17 mouse cellular contexts compared by ENCODE assay signal in genomic region chr6:17548786-17549185, GRCm38 (mm10).
A peak's percentile ranks its signal among the peaks of the same experiment; 100 is the strongest.
DNase-seq lines count a peak whose midpoint lies in the region; ATAC-seq and TF ChIP-seq lines count a peak whose summit lies in the region.
"Had no signal": no experiment of that assay in that cellular context is flagged by ENCODE, and none has a peak within 500 bp of the region (broad histone marks: within the 10 kb centered on the region; RNA-seq: fewer than 3 reads in every experiment).

No protein-coding gene starts in this region.

- H3K4me1 ChIP-seq in forebrain, embryonic 14.5 days (ENCODE audit: control insufficient read depth, insufficient read depth, low read length): no peaks in the 10 kb centered on the region
- H3K4me1 ChIP-seq in forebrain, embryonic 12.5 days: no peaks in the 10 kb centered on the region

- no peak overlapping the region for H3K27ac ChIP-seq in forebrain, embryonic 14.5 days (ENCODE audit: low read depth, low read length)
- no peak overlapping the region for H3K27ac ChIP-seq in forebrain, embryonic 12.5 days
- H3K27ac ChIP-seq in layer of hippocampus, adult 2 months: no peak overlapping the region
- H3K27ac ChIP-seq: limb, embryonic 13.5 days had no signal

- no peaks in the 10 kb centered on the region for H3K27me3 ChIP-seq in forebrain, embryonic 14.5 days (replicated peaks; ENCODE audit: control insufficient read depth, insufficient read depth, low read length)
- H3K27me3 ChIP-seq in forebrain, embryonic 12.5 days: no peaks in the 10 kb centered on the region
- H3K27me3 ChIP-seq: CH12.LX; limb, embryonic 13.5 days had no signal

- H3K4me3 ChIP-seq in forebrain, embryonic 14.5 days (ENCODE audit: low read depth, low read length): no peak overlapping the region
- H3K4me3 ChIP-seq in forebrain, embryonic 12.5 days (replicated peaks): no peak overlapping the region
- no peak overlapping the region for H3K4me3 ChIP-seq in layer of hippocampus, adult 2 months
- H3K4me3 ChIP-seq: limb, embryonic 13.5 days had no signal

- ATAC-seq in forebrain, embryonic 14.5 days: no peak
- ATAC-seq in forebrain, embryonic 12.5 days (ENCODE audit: low FRiP score): no peak
- ATAC-seq: forebrain, embryonic 16.5 days had no signal

- H3K9me3 ChIP-seq in forebrain, embryonic 14.5 days (replicated peaks; ENCODE audit: control insufficient read depth, low read length): no peaks in the 10 kb centered on the region
- H3K9me3 ChIP-seq in forebrain, embryonic 12.5 days: no peaks in the 10 kb centered on the region
- H3K9me3 ChIP-seq: limb, embryonic 13.5 days had no signal

- 67% methylated on average over 4 of the region's 4 CpGs for WGBS in forebrain, embryonic 14.5 days
- WGBS in forebrain, embryonic 12.5 days: 90% methylated on average over 4 of the region's 4 CpGs

- no peak overlapping the region for H3K9ac ChIP-seq in forebrain, embryonic 14.5 days (ENCODE audit: low read length)
- H3K9ac ChIP-seq in forebrain, embryonic 12.5 days: no peak overlapping the region
- H3K9ac ChIP-seq: limb, embryonic 13.5 days had no signal

- H3K36me3 ChIP-seq in forebrain, embryonic 14.5 days (ENCODE audit: control insufficient read depth, insufficient read depth, low read length): no peaks in the 10 kb centered on the region
- H3K36me3 ChIP-seq in forebrain, embryonic 12.5 days (replicated peaks): no peaks in the 10 kb centered on the region
- H3K36me3 ChIP-seq: limb, embryonic 13.5 days had no signal

- TF ChIP-seq CTCF in layer of hippocampus, adult 2 months (conservative IDR thresholded peaks at IDR 0.05): no peak

- peak; percentile 49 for DNase-seq in forebrain, embryonic 14.5 days (ENCODE audit: low spot score)
- DNase-seq in layer of hippocampus, adult 11-12 months (ENCODE audit: low spot score): peak; percentile 8
- DNase-seq in layer of hippocampus, adult 2 months (ENCODE audit: low spot score in 2 of 2): no peak
- DNase-seq in lung, postnatal 36 days: peak; percentile 62
- DNase-seq in lung, postnatal 10 days: no peak
- DNase-seq in thymus, postnatal 25 days: no peak
- no peak for DNase-seq in thymus, postnatal 0 days (ENCODE audit: low spot score)
- DNase-seq: adrenal gland, postnatal 10 days; cerebellum, adult 11-12 months; cerebellum, postnatal 36 days; kidney, postnatal 4 days; midbrain, embryonic 14.5 days; spleen, adult 18-20 months had no signal

- H3K4me2 ChIP-seq in forebrain, embryonic 14.5 days (ENCODE audit: low read length): no peak overlapping the region
- H3K4me2 ChIP-seq in forebrain, embryonic 12.5 days: no peak overlapping the region
- H3K4me2 ChIP-seq: limb, embryonic 13.5 days had no signal

Comparison
In these comparisons a context has a peak if more than half of its experiments do, and no peak if none do; other contexts are left out.
1. DNase-seq: peak in forebrain, embryonic 14.5 days (single experiment), layer of hippocampus, adult 11-12 months (single experiment) and lung, postnatal 36 days (single experiment); none in layer of hippocampus, adult 2 months (0 of 2), lung, postnatal 10 days (single experiment), thymus, postnatal 25 days (single experiment) and thymus, postnatal 0 days (single experiment).